Mouse (Mus musculus) heart, postnatal 0 days (tissue): ENCODE data around the gene Gm20695.

Experiments
- CTCF ChIP-seq: IDR thresholded peaks from 2 replicates; pipeline ENCODE4 v1.5.1; 2016; ENCODE audit warnings: antibody characterized with exemption, control low read depth, low read depth
- EP300 ChIP-seq: IDR thresholded peaks from 2 replicates; pipeline ENCODE4 v1.6.1; 2016; ENCODE audit warnings: antibody characterized with exemption, low read depth

GRCm38 (mm10) chr16:3843796-3844195 lies 40.7 kb upstream of the Gm20695 start:
- TF ChIP-seq CTCF (no peak), EP300 (no peak)
